Mouse (Mus musculus) midbrain, embryonic 10.5 days (tissue): ENCODE measurements at regions not wholly inside any gene's neighbourhood (a gene's known extent, or its start where the extent isn't known, plus 50 kb on each side); places are given as distances from the start of the nearest gene placed in this dataset.

ENCODE experiments used
- DNase-seq: peaks from one replicate; pipeline ENCODE4 v3.0.0-alpha.2; 2017; ENCODE audit warnings: low spot score
- H3K27ac ChIP-seq: fragments of 300-500 bp; sonication (generic); replicated peaks from 2 replicates; pipeline ENCODE4 v1.5.1; 2016; ENCODE audit warnings: mild to moderate bottlenecking
- H3K27me3 ChIP-seq: fragments of 300-500 bp; sonication (generic); 2 replicates; pipeline ENCODE4 v1.6.1; 2016; ENCODE audit warnings: low read depth, mild to moderate bottlenecking; ENCODE audit not compliant: poor library complexity, severe bottlenecking
- H3K36me3 ChIP-seq: fragments of 300-500 bp; sonication (generic); 2 replicates; pipeline ENCODE4 v1.6.1; 2016; ENCODE audit warnings: mild to moderate bottlenecking, moderate library complexity
- H3K4me1 ChIP-seq: fragments of 300-500 bp; sonication (generic); 2 replicates; pipeline ENCODE4 v1.6.1; 2016
- H3K4me3 ChIP-seq: fragments of 300-500 bp; sonication (generic); 2 replicates; pipeline ENCODE4 v1.5.1; 2016; ENCODE audit warnings: mild to moderate bottlenecking, moderate library complexity
- H3K9me3 ChIP-seq: fragments of 300-500 bp; sonication (generic); replicated peaks from 2 replicates; pipeline ENCODE4 v1.6.1; 2016; ENCODE audit warnings: mild to moderate bottlenecking
- WGBS: fragments of 180-500 bp; shearing (Covaris S2); methylation state at CpG from one replicate; pipeline ENCODE4 v1.1.7; 2016; 5-methylcytosine and 5-hydroxymethylcytosine counted together

DNA sequence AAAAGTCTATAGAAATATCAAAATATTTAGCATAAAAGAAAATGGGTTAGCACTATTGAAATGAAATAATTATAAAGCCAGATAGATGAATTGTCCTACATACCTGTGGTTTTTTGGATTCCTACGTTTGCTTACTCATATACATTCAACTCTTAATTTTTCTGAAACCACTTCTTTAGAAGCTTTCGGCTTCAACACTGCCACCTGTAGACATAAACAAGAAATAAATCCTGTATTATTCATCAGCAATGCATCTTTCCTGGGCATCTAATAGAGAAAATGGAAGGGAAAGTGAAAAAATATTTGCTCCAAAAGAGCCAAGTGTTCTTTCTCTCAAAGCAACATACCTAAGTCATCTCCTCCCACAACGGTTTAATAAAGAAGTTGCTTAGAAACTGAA is 245.7 kb downstream of the Tex13c3 start:
- 0 out of 2 replicates have a peak, but pooled peaks cover 4% of the 10 kb centered on the region for H3K9me3 ChIP-seq
- H3K36me3 ChIP-seq, result no peaks in the 10 kb centered on the region
- H3K27me3 ChIP-seq, result no peaks in the 10 kb centered on the region
- peaks cover 6% of the 10 kb centered on the region; the same call in 1 of the 2 replicates for H3K4me1 ChIP-seq
- no peak overlapping the region for H3K4me3 ChIP-seq
- H3K27ac ChIP-seq, result no peak overlapping the region
- DNase-seq, result no peak
- WGBS, result 83% methylated on average over 3 of the region's 3 CpGs

GRCm38 (mm10) chrX:19231823-19232222 is 249.3 kb downstream of the Tex13c3 start:
- WGBS, result 91% methylated on average over 3 of the region's 3 CpGs
- DNase-seq, result no peak
- no peaks in the 10 kb centered on the region for H3K4me1 ChIP-seq
- H3K36me3 ChIP-seq, result no peaks in the 10 kb centered on the region
- H3K27ac ChIP-seq, result no peak overlapping the region
- H3K9me3 ChIP-seq, result no peaks in the 10 kb centered on the region
- H3K4me3 ChIP-seq, result no peak overlapping the region
- H3K27me3 ChIP-seq, result no peaks in the 10 kb centered on the region

DNA sequence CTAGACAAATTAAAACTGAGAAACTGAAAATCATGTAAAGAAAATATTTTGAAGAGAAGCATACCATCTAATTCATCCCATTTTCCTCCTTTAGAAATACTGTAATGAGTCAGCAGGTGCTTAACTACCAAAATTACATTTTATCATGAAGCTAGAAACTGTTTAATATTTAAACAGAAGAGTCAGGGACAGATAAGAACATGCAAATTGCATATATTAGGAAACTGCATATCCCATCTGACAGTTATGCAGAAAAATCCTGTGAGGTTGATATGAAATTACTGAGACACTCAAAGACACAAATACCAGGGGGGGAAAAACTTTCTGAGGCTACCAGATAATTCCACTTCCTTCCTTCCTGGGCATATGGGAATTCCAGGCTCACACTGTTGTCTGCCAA is 257.8 kb downstream of the Tex13c3 start:
- Histone ChIP-seq H3K36me3 (0 out of 2 replicates have a peak, but pooled peaks cover 2% of the 10 kb centered on the region), H3K27me3 (no peaks in the 10 kb centered on the region), H3K9me3 (no peaks in the 10 kb centered on the region), H3K4me3 (no peak overlapping the region), H3K27ac (no peak overlapping the region), H3K4me1 (no peaks in the 10 kb centered on the region)
- no peak for DNase-seq

DNA sequence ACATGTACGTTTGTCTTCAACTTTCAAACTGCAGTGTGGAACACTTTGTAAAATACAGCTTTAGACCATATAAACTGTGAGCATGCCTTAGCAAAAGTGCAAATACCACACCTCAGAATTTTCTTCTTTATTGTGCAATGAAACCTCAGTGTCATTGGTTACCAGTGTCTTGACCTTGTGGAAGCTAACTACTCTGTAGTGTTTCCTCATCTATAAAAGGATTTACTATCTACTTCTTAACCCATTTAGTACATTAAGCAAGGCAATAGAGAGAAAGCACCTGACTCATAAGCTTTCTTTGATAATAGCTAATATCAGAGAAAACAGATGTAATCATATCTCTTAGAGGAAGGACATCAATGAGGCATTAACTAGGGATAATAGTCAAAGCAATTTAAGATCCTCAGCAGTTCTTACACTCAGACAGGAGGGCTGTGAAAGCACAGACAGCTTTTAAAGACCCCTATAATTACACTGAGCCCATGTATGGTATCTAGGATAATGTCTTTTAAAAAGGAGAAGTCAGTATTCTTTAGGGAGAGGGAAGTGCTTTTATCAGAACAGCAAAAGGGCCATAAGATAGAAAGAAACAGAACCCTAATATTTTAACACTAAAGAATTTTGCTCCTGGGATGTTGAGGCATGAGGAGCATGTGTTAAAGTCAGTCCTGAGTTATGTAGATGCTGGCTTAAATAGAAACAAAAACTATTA is 260.2 kb downstream of the Tex13c3 start:
- 80% methylated on average over 1 of the region's 1 CpGs for WGBS
- H3K27me3 ChIP-seq, result no peaks in the 10 kb centered on the region
- no peaks in the 10 kb centered on the region for H3K9me3 ChIP-seq
- H3K36me3 ChIP-seq, result 0 out of 2 replicates have a peak, but pooled peaks cover 2% of the 10 kb centered on the region
- no peaks in the 10 kb centered on the region for H3K4me1 ChIP-seq
- no peak for DNase-seq
- no peak overlapping the region for H3K4me3 ChIP-seq
- no peak overlapping the region for H3K27ac ChIP-seq

DNA sequence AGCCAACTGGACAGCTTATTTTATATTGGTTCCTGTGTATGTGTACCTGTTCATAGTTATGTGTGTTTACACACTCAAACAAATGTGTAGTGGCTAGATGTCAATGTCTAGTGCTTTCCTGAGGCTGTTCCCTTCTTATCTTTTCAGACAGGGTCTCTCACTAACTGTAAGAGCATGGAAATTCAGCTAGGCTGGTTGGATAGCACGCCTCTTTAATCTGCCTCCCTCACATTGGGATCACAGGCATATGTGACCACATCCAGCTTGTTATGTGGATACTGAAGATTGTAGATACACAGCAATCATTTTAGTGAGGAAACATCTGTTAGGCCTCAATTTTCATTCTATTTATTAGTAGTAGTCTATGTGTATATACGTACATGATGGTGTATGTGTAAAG is 261.4 kb downstream of the Tex13c3 start:
- no peaks in the 10 kb centered on the region for H3K27me3 ChIP-seq
- H3K9me3 ChIP-seq, result no peaks in the 10 kb centered on the region
- no peak overlapping the region for H3K27ac ChIP-seq
- WGBS, result 87% methylated on average over 2 of the region's 2 CpGs
- no peak overlapping the region for H3K4me3 ChIP-seq
- DNase-seq, result no peak
- H3K36me3 ChIP-seq, result 0 out of 2 replicates have a peak, but pooled peaks cover 2% of the 10 kb centered on the region
- no peaks in the 10 kb centered on the region for H3K4me1 ChIP-seq

- Histone ChIP-seq H3K27ac (no peak overlapping the region), H3K36me3 (0 out of 2 replicates have a peak, but pooled peaks cover 2% of the 10 kb centered on the region), H3K9me3 (no peaks in the 10 kb centered on the region), H3K27me3 (no peaks in the 10 kb centered on the region), H3K4me3 (no peak overlapping the region), H3K4me1 (no peaks in the 10 kb centered on the region)
- no peak for DNase-seq
- WGBS, result 85% methylated on average over 2 of the region's 2 CpGs
Observed at GRCm38 (mm10) chrX:19219301-19219700, 261.8 kb downstream of the Tex13c3 start.

- no peaks in the 10 kb centered on the region for H3K9me3 ChIP-seq
- DNase-seq, result no peak
- H3K36me3 ChIP-seq, result no peaks in the 10 kb centered on the region
- no peaks in the 10 kb centered on the region for H3K4me1 ChIP-seq
- no peak overlapping the region for H3K27ac ChIP-seq
- H3K4me3 ChIP-seq, result no peak overlapping the region
- 88% methylated on average over 1 of the region's 1 CpGs for WGBS
- H3K27me3 ChIP-seq, result no peaks in the 10 kb centered on the region
Observed at GRCm38 (mm10) chrX:19206420-19206819, 274.7 kb downstream of the Tex13c3 start.

DNA sequence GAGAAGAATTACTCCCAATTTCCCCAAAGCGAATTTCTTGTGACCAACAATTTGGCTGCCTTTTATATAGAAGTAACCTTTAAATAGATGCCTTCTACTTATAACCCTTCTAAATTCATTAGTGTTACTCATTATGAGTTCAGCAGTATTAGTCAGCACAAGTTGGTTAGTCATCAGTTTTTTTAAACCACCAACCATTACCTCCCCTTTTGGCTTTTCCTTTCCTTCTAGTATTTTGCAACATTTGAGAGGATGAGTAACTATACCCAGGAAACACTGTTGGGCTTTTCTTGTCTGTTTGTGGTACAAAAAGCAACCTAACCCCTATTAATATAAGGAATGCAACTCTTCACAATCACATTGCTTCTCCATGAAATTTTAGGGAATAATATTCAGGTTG is 278.6 kb downstream of the Tex13c3 start:
- 78% methylated on average over 1 of the region's 1 CpGs for WGBS

GRCm38 (mm10) chrX:19201383-19201782 is 279.7 kb downstream of the Tex13c3 start:
- H3K4me1 ChIP-seq, result no peaks in the 10 kb centered on the region
- H3K4me3 ChIP-seq, result no peak overlapping the region
- no peaks in the 10 kb centered on the region for H3K27me3 ChIP-seq
- DNase-seq, result no peak
- 85% methylated on average over 1 of the region's 1 CpGs for WGBS
- no peak overlapping the region for H3K27ac ChIP-seq
- no peaks in the 10 kb centered on the region for H3K36me3 ChIP-seq
- no peaks in the 10 kb centered on the region for H3K9me3 ChIP-seq

More for the DNA sequence above, 278.6 kb downstream of the Tex13c3 start:
- no peaks in the 10 kb centered on the region for H3K4me1 ChIP-seq
- H3K4me3 ChIP-seq, result no peak overlapping the region
- DNase-seq, result no peak
- H3K27me3 ChIP-seq, result no peaks in the 10 kb centered on the region
- H3K36me3 ChIP-seq, result no peaks in the 10 kb centered on the region
- no peaks in the 10 kb centered on the region for H3K9me3 ChIP-seq
- H3K27ac ChIP-seq, result no peak overlapping the region

DNA sequence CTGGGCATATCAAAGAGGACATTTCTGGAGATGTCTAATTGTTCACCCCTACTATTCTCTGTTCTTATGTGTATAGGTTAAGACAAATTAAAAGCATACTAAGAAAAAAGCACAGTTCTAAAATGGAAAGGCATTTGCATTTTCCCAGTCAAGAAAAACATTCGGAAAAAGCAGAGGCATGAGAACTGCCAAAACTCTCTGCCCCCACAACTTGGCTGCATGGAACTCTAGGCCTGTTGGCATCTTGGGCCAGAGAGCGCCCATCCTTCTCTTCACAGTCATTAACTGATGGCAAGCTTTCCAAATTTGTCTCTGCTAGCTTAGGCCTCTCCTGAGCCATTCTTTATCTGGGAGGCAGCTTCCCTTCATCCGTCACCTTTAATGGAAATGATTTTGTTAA is 281.6 kb downstream of the Tex13c3 start:
- Histone ChIP-seq H3K4me1 (no peaks in the 10 kb centered on the region), H3K4me3 (no peak overlapping the region), H3K27ac (no peak overlapping the region), H3K36me3 (no peaks in the 10 kb centered on the region), H3K9me3 (no peaks in the 10 kb centered on the region), H3K27me3 (no peaks in the 10 kb centered on the region)
- 97% methylated on average over 3 of the region's 3 CpGs for WGBS
- DNase-seq, result no peak

- Histone ChIP-seq H3K4me1 (no peaks in the 10 kb centered on the region), H3K4me3 (no peak overlapping the region), H3K27ac (no peak overlapping the region), H3K27me3 (no peaks in the 10 kb centered on the region), H3K9me3 (no peaks in the 10 kb centered on the region), H3K36me3 (no peaks in the 10 kb centered on the region)
- WGBS, result 79% methylated on average over 2 of the region's 2 CpGs
- DNase-seq, result no peak
Observed at GRCm38 (mm10) chrX:19168983-19169382, 312.1 kb downstream of the Tex13c3 start.

DNA sequence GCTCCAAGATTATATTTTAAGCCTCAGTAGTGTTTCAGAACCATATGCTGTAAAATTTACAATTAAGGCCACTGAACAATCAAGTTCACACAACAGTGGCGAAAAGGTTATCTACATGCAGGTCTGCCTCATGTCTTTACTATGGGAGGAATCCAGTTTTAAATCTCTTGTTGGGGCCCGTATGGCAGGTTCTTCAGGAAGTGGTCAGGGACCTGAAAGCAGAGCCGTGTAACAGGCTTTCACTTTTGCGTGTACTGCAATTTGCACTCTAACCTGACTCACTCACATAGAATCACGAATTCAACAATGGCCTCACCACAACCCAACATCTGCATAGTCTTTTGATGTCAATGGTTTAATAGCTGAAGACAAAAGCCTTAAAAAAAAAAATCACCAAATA is 312.6 kb downstream of the Tex13c3 start:
- H3K27ac ChIP-seq, result no peak overlapping the region
- WGBS, result 83% methylated on average over 5 of the region's 5 CpGs
- no peaks in the 10 kb centered on the region for H3K36me3 ChIP-seq
- no peaks in the 10 kb centered on the region for H3K9me3 ChIP-seq
- H3K4me1 ChIP-seq, result no peaks in the 10 kb centered on the region
- no peak overlapping the region for H3K4me3 ChIP-seq
- no peak for DNase-seq
- no peaks in the 10 kb centered on the region for H3K27me3 ChIP-seq

DNA sequence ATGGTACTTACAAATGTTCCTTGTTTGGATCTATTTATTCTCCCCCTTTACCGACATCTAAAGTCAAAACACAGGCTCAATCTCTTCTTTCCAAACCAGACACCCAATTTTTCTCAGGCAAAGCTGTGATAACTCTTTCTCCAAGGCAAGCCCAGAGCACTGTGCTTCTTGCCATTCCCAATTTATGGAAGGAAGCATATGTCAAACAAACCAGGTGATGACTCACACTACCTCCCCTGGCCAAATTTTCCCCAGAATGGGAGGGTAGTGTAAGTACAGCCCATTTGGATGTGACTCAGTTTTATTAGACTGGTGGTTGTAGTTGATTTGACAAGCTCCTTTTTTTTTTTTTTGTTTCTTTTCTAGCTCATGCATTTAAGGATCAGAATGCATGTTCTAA is 313.0 kb downstream of the Tex13c3 start:
- Histone ChIP-seq H3K27me3 (no peaks in the 10 kb centered on the region), H3K27ac (no peak overlapping the region), H3K9me3 (no peaks in the 10 kb centered on the region), H3K4me1 (no peaks in the 10 kb centered on the region), H3K36me3 (no peaks in the 10 kb centered on the region), H3K4me3 (no peak overlapping the region)
- no peak for DNase-seq
- WGBS, result 90% methylated on average over 1 of the region's 1 CpGs
